Mouse (Mus musculus) ZHBTc4 (cell line): ENCODE measurements around the gene Sars.

Experiments used
- DNase-seq: peaks from one replicate; pipeline ENCODE4 v3.0.0-alpha.2; 2011; ENCODE audit warnings: low read depth, low spot score

The Sars gene

GRCm38 (mm10) chr3:108392793-108393192 is 52.2 kb downstream of the Sars start:
- DNase-seq: no peak

- DNase-seq: no peak
Measured at GRCm38 (mm10) chr3:108392299-108392698, 52.7 kb downstream of the Sars start.

GRCm38 (mm10) chr3:108389111-108389545 is 55.9 kb downstream of the Sars start:
- peak; percentile 97 for DNase-seq

GRCm38 (mm10) chr3:108386186-108386585 is 58.8 kb downstream of the Sars start:
- DNase-seq: no peak

- peak; percentile 64 for DNase-seq
Measured at GRCm38 (mm10) chr3:108384425-108384824, 60.6 kb downstream of the Sars start.

GRCm38 (mm10) chr3:108383485-108384354 is 61.3 kb downstream of the Sars start, which contains the start of gene Psrc1:
Gene Psrc1 (plus strand): TSS chr3:108383839.
- DNase-seq: peak; percentile 95

GRCm38 (mm10) chr3:108381945-108382875 is 62.8 kb downstream of the Sars start:
- DNase-seq: no peak

- no peak for DNase-seq
Measured at GRCm38 (mm10) chr3:108380695-108381094, 64.3 kb downstream of the Sars start.

- no peak for DNase-seq
Measured at GRCm38 (mm10) chr3:108378875-108379663, 65.9 kb downstream of the Sars start.
